Mouse (Mus musculus): Measurements from ENCODE around the gene Apoe. TPM values are rescaled to one million over a fixed set of nuclear protein-coding genes. Genes with fewer than 3 reads are reported as not detected.
"Not testable (repeated sequence)": the region's sequence is repeated elsewhere in the genome, so short reads cannot be mapped to it uniquely, and the experiment has no call there.

Gene Apoe
- total and polyA plus RNA-seq, 3 experiments, result 8.1 to 28.6 (median 19.9) TPM

GRCm38 (mm10) chr7:19691434-19691833, 7.6 kb downstream of the Apoe start:
- Histone ChIP-seq H3K9me3 (replicated peaks) (peaks cover 1% of the 10 kb centered on the region), H3K27me3 (ENCODE audit: insufficient read depth, low read length) (no peaks in the 10 kb centered on the region), H3K4me3 (ENCODE audit: low read depth, low read length) (peak overlapping the region; percentile 61), H3K36me3 (replicated peaks) (peaks cover 6% of the 10 kb centered on the region), H3K4me1 (ENCODE audit: insufficient read depth, low read depth, low read length) (peaks cover 67% of the 10 kb centered on the region)
- TF ChIP-seq GATA2 (IDR thresholded peaks at IDR 0.05; ENCODE audit: borderline replicate concordance, low read depth, low read length) (no peak), GATA1 (IDR thresholded peaks at IDR 0.05; ENCODE audit: borderline replicate concordance, low read length) (no peak), CTCF (IDR thresholded peaks at IDR 0.05; ENCODE audit: low read depth, low read length) (no peak), POLR2AphosphoS5 (IDR thresholded peaks at IDR 0.05; ENCODE audit: insufficient replicate concordance, low read depth, low read length) (no peak), TAL1 (conservative IDR thresholded peaks at IDR 0.05; ENCODE audit: low read depth, low read length) (no peak)
- DNase-seq (ENCODE audit: low spot score), result no peak
- ATAC-seq (ENCODE audit: extremely low read depth, insufficient number of reproducible peaks, low FRiP score, poor library complexity, severe bottlenecking), result no peak

GRCm38 (mm10) chr7:19690845-19691244, 8.1 kb downstream of the Apoe start:
- TF ChIP-seq GATA2 (IDR thresholded peaks at IDR 0.05; ENCODE audit: borderline replicate concordance, low read depth, low read length), result no peak
- Histone ChIP-seq H3K4me3 (ENCODE audit: low read depth, low read length) (no peak overlapping the region), H3K9me3 (replicated peaks) (no peaks in the 10 kb centered on the region), H3K27me3 (ENCODE audit: insufficient read depth, low read length) (no peaks in the 10 kb centered on the region), H3K36me3 (replicated peaks) (peaks cover under 1% of the 10 kb centered on the region), H3K4me1 (ENCODE audit: insufficient read depth, low read depth, low read length) (peaks cover 61% of the 10 kb centered on the region)
- no peak for ATAC-seq (ENCODE audit: extremely low read depth, insufficient number of reproducible peaks, low FRiP score, poor library complexity, severe bottlenecking)
- DNase-seq (ENCODE audit: low spot score), result no peak

GRCm38 (mm10) chr7:19688611-19689010, 10.4 kb downstream of the Apoe start:
- no peak for ATAC-seq (ENCODE audit: extremely low read depth, insufficient number of reproducible peaks, low FRiP score, poor library complexity, severe bottlenecking)
- no peak for DNase-seq (ENCODE audit: low spot score)
- Histone ChIP-seq H3K27me3 (ENCODE audit: insufficient read depth, low read length) (peaks cover 5% of the 10 kb centered on the region; the same call in 1 of the 2 replicates), H3K36me3 (replicated peaks) (no peaks in the 10 kb centered on the region), H3K4me3 (ENCODE audit: low read depth, low read length) (no peak overlapping the region), H3K4me1 (ENCODE audit: insufficient read depth, low read depth, low read length) (peaks cover 45% of the 10 kb centered on the region), H3K9me3 (replicated peaks) (no peaks in the 10 kb centered on the region)
- no peak for TF ChIP-seq CTCF (IDR thresholded peaks at IDR 0.05; ENCODE audit: low read depth, low read length)
- TF ChIP-seq GATA1 (IDR thresholded peaks at IDR 0.05; ENCODE audit: borderline replicate concordance, low read length), result no peak
- no peak for TF ChIP-seq POLR2AphosphoS5 (IDR thresholded peaks at IDR 0.05; ENCODE audit: insufficient replicate concordance, low read depth, low read length)
- TF ChIP-seq TAL1 (conservative IDR thresholded peaks at IDR 0.05; ENCODE audit: low read depth, low read length), result no peak
- TF ChIP-seq GATA2 (IDR thresholded peaks at IDR 0.05; ENCODE audit: borderline replicate concordance, low read depth, low read length), result no peak

DNA sequence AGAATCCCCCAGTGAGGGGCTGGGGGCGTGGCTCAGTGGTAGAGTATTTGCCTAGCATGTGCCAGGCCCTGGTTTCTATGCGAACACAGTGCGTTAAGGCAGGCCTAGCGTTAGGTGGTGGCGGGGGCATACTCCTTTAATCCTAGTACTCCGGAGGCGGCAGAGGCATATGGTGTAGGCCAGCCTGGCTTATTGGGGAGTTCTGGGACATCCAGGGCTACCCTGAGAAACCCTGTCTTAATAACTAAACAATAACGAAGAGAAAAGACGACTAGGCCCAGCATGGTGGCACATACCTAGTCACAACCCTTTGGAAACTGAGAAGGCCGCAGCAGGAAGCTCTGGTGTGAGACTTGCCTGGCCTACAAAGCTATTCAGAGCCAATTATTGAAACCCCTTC, 10.9 kb downstream of the Apoe start:
- Histone ChIP-seq H3K9me3 (replicated peaks) (no peaks in the 10 kb centered on the region), H3K4me1 (ENCODE audit: insufficient read depth, low read depth, low read length) (peaks cover 43% of the 10 kb centered on the region), H3K27me3 (ENCODE audit: insufficient read depth, low read length) (peaks cover 5% of the 10 kb centered on the region; the same call in 1 of the 2 replicates), H3K36me3 (replicated peaks) (no peaks in the 10 kb centered on the region), H3K4me3 (ENCODE audit: low read depth, low read length) (no peak overlapping the region)
- no peak for ATAC-seq (ENCODE audit: extremely low read depth, insufficient number of reproducible peaks, low FRiP score, poor library complexity, severe bottlenecking)
- TF ChIP-seq TAL1 (conservative IDR thresholded peaks at IDR 0.05; ENCODE audit: low read depth, low read length), result no peak
- TF ChIP-seq POLR2AphosphoS5 (IDR thresholded peaks at IDR 0.05; ENCODE audit: insufficient replicate concordance, low read depth, low read length), result no peak
- TF ChIP-seq GATA2 (IDR thresholded peaks at IDR 0.05; ENCODE audit: borderline replicate concordance, low read depth, low read length), result no peak
- TF ChIP-seq CTCF (IDR thresholded peaks at IDR 0.05; ENCODE audit: low read depth, low read length), result no peak
- no peak for TF ChIP-seq GATA1 (IDR thresholded peaks at IDR 0.05; ENCODE audit: borderline replicate concordance, low read length)
- no peak for DNase-seq (ENCODE audit: low spot score)

DNA sequence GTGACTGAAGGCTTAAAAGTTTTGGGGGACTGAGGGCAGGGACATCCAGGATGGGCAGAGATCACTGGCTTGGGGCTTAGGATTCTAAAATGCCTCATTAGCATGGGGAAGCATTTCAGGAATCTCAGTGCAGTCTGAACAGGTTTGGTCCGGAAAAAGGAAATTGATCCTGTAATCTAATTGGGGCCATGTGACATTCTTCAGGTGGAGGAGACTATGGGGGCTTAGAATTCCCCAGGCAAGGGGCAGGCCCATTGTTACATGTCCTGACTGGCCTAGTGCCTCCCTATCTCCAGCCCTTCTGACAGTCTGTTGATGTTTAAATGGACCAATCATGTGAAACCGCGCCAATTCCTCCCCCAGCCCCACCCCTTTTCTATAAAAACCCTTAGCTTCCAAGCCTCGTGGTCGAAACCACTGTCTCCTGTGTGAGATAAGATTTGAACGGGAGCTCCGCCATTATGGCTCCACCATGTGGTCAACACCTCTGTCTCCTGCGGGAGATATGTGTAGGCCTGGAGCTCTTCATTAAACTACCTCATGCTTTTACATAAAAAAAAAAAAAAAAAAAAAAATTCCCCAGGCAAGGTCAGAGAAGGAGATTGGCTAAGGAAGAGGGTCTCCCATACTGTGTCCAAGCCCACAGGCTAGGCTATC, 11.9 kb downstream of the Apoe start:
- H3K27me3 ChIP-seq (ENCODE audit: insufficient read depth, low read length), result not testable (repeated sequence)

DNA sequence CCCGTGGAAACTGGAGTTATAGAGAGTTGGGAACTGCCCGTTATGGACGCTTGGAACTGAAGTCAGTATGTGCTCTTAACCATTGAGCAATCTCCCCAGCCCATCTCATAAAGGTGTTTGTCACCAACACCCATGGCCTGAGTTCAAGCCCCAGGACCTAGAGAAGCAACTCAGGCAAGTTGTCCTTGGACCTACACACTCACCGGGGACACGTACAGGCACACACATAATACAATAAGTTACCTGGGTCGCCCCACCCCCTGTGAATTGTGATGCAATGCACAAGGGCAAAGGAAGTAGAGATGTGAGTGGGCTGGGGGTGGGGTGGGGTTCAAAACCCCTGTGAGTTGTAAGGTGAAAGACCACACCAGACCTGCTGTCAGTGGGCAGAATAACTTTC, 12.5 kb downstream of the Apoe start:
- H3K4me3 ChIP-seq (ENCODE audit: low read depth, low read length), result no peak overlapping the region
- ATAC-seq (ENCODE audit: extremely low read depth, insufficient number of reproducible peaks, low FRiP score, poor library complexity, severe bottlenecking), result no peak
- H3K27me3 ChIP-seq (ENCODE audit: insufficient read depth, low read length), result peaks cover 5% of the 10 kb centered on the region; the same call in 1 of the 2 replicates
- peaks cover 28% of the 10 kb centered on the region for H3K4me1 ChIP-seq (ENCODE audit: insufficient read depth, low read depth, low read length)
- no peak for TF ChIP-seq POLR2AphosphoS5 (IDR thresholded peaks at IDR 0.05; ENCODE audit: insufficient replicate concordance, low read depth, low read length)
- TF ChIP-seq TAL1 (conservative IDR thresholded peaks at IDR 0.05; ENCODE audit: low read depth, low read length), result no peak
- no peak for TF ChIP-seq GATA2 (IDR thresholded peaks at IDR 0.05; ENCODE audit: borderline replicate concordance, low read depth, low read length)
- no peak for TF ChIP-seq CTCF (IDR thresholded peaks at IDR 0.05; ENCODE audit: low read depth, low read length)
- no peak for TF ChIP-seq GATA1 (IDR thresholded peaks at IDR 0.05; ENCODE audit: borderline replicate concordance, low read length)
- H3K36me3 ChIP-seq (replicated peaks), result no peaks in the 10 kb centered on the region
- no peaks in the 10 kb centered on the region for H3K9me3 ChIP-seq (replicated peaks)
- no peak for DNase-seq (ENCODE audit: low spot score)

More for the DNA sequence above, 11.9 kb downstream of the Apoe start:
- H3K4me1 ChIP-seq (ENCODE audit: insufficient read depth, low read depth, low read length), result peaks cover 32% of the 10 kb centered on the region
- not testable (repeated sequence) for H3K9me3 ChIP-seq (replicated peaks); DNase-seq (ENCODE audit: low spot score); ATAC-seq (ENCODE audit: extremely low read depth, insufficient number of reproducible peaks, low FRiP score, poor library complexity, severe bottlenecking); H3K4me3 ChIP-seq (ENCODE audit: low read depth, low read length); H3K36me3 ChIP-seq (replicated peaks)

- Histone ChIP-seq H3K4me3 (ENCODE audit: low read depth, low read length) (no peak overlapping the region), H3K9me3 (replicated peaks) (no peaks in the 10 kb centered on the region), H3K4me1 (ENCODE audit: insufficient read depth, low read depth, low read length) (peaks cover 23% of the 10 kb centered on the region), H3K36me3 (replicated peaks) (no peaks in the 10 kb centered on the region), H3K27me3 (ENCODE audit: insufficient read depth, low read length) (peaks cover 5% of the 10 kb centered on the region; the same call in 1 of the 2 replicates)
- TF ChIP-seq CTCF (IDR thresholded peaks at IDR 0.05; ENCODE audit: low read depth, low read length) (no peak), GATA1 (IDR thresholded peaks at IDR 0.05; ENCODE audit: borderline replicate concordance, low read length) (no peak), TAL1 (conservative IDR thresholded peaks at IDR 0.05; ENCODE audit: low read depth, low read length) (no peak), POLR2AphosphoS5 (IDR thresholded peaks at IDR 0.05; ENCODE audit: insufficient replicate concordance, low read depth, low read length) (no peak), GATA2 (IDR thresholded peaks at IDR 0.05; ENCODE audit: borderline replicate concordance, low read depth, low read length) (no peak)
- DNase-seq (ENCODE audit: low spot score) (no peak), ATAC-seq (ENCODE audit: extremely low read depth, insufficient number of reproducible peaks, low FRiP score, poor library complexity, severe bottlenecking) (no peak)
Measured at GRCm38 (mm10) chr7:19685374-19685773, 13.6 kb downstream of the Apoe start.
